Mouse (Mus musculus) megakaryocyte, embryonic 14.5 days (primary cell): Measurements from ENCODE around the gene Zfp719. TPM values are rescaled to one million over a fixed set of nuclear protein-coding genes. Genes with fewer than 3 reads are reported as not detected.

Source experiments
- H3K27me3 ChIP-seq: replicated peaks from 2 replicates; pipeline ENCODE3; 2012; ENCODE audit warnings: inconsistent platforms
- H3K36me3 ChIP-seq: replicated peaks from 2 replicates; pipeline ENCODE3; 2012; ENCODE audit warnings: low read length, inconsistent platforms, mixed read lengths
- H3K4me1 ChIP-seq: 2 replicates; pipeline ENCODE4 v1.6.1; 2012; ENCODE audit warnings: inconsistent platforms
- H3K4me3 ChIP-seq: replicated peaks from 2 replicates; pipeline ENCODE3; 2012; ENCODE audit warnings: moderate library complexity, mild to moderate bottlenecking, inconsistent platforms
- H3K9me3 ChIP-seq: 2 replicates; pipeline ENCODE4 v1.6.1; 2012; ENCODE audit warnings: inconsistent platforms
- FLI1 ChIP-seq: IDR thresholded peaks from 2 replicates; pipeline ENCODE4 v1.6.1; 2012; ENCODE audit warnings: low read length, inconsistent platforms, mixed read lengths
- GATA1 ChIP-seq: IDR thresholded peaks from 3 replicates; pipeline ENCODE4 v1.6.1; 2012; ENCODE audit warnings: mixed read lengths, low read length, inconsistent platforms, borderline replicate concordance
- polyA plus RNA-seq: library from polyadenylated mRNA; stranded (reverse); fragments of >175 nt; gene quantifications from 2 replicates; pipeline ENCODE4 v1.2.3, GENCODE M21; 2012; ENCODE audit warnings: low replicate concordance; ENCODE audit not compliant: insufficient read depth

Gene Zfp719
- polyA plus RNA-seq, 1 experiment, result 0.62 TPM

GRCm38 (mm10) chr7:43554550-43554949 lies 24.9 kb upstream of the Zfp719 start:
- peaks cover 33% of the 10 kb centered on the region for H3K4me1 ChIP-seq
- no peaks in the 10 kb centered on the region for H3K36me3 ChIP-seq
- no peaks in the 10 kb centered on the region for H3K9me3 ChIP-seq
- TF ChIP-seq FLI1 (no peak), GATA1 (no peak)
- peaks cover 13% of the 10 kb centered on the region for H3K27me3 ChIP-seq
- H3K4me3 ChIP-seq, result peak overlapping the region; percentile 3

GRCm38 (mm10) chr7:43555351-43555750 lies 24.1 kb upstream of the Zfp719 start:
- no peak overlapping the region for H3K4me3 ChIP-seq
- H3K36me3 ChIP-seq, result no peaks in the 10 kb centered on the region
- peaks cover 17% of the 10 kb centered on the region for H3K27me3 ChIP-seq
- H3K4me1 ChIP-seq, result peaks cover 33% of the 10 kb centered on the region
- no peaks in the 10 kb centered on the region for H3K9me3 ChIP-seq
- TF ChIP-seq FLI1 (no peak), GATA1 (no peak)

GRCm38 (mm10) chr7:43556901-43557300 lies 22.5 kb upstream of the Zfp719 start:
- Histone ChIP-seq H3K27me3 (peaks cover 26% of the 10 kb centered on the region), H3K4me1 (peaks cover 35% of the 10 kb centered on the region), H3K9me3 (no peaks in the 10 kb centered on the region), H3K36me3 (no peaks in the 10 kb centered on the region), H3K4me3 (no peak overlapping the region)
- TF ChIP-seq FLI1 (no peak), GATA1 (no peak)

GRCm38 (mm10) chr7:43562006-43562633 lies 17.3 kb upstream of the Zfp719 start, which contains the start of gene Zfp658:
Zfp658 (plus strand) TSS chr7:43562256.
- H3K4me1 ChIP-seq, result peaks cover 27% of the 10 kb centered on the region
- H3K4me3 ChIP-seq, result peak within 1 kb of the TSS; percentile 91
- no peaks in the 10 kb centered on the region for H3K9me3 ChIP-seq
- no peak for TF ChIP-seq FLI1
- TF ChIP-seq GATA1, result no peak
- H3K27me3 ChIP-seq, result peaks cover 58% of the 10 kb centered on the region
- H3K36me3 ChIP-seq, result no peaks in the 10 kb centered on the region

- peaks cover 58% of the 10 kb centered on the region for H3K27me3 ChIP-seq
- H3K36me3 ChIP-seq, result no peaks in the 10 kb centered on the region
- peaks cover 22% of the 10 kb centered on the region for H3K4me1 ChIP-seq
- H3K9me3 ChIP-seq, result no peaks in the 10 kb centered on the region
- peak overlapping the region; percentile 91 for H3K4me3 ChIP-seq
- TF ChIP-seq FLI1 (no peak), GATA1 (no peak)
Measured at GRCm38 (mm10) chr7:43562651-43563070, 16.7 kb upstream of the Zfp719 start.

- H3K36me3 ChIP-seq, result no peaks in the 10 kb centered on the region
- H3K9me3 ChIP-seq, result no peaks in the 10 kb centered on the region
- no peak for TF ChIP-seq FLI1
- TF ChIP-seq GATA1, result no peak
- peak overlapping the region; percentile 47 for H3K4me3 ChIP-seq
- H3K4me1 ChIP-seq, result peaks cover 22% of the 10 kb centered on the region
- H3K27me3 ChIP-seq, result peaks cover 60% of the 10 kb centered on the region
Measured at GRCm38 (mm10) chr7:43563300-43563699, 16.1 kb upstream of the Zfp719 start.

- H3K9me3 ChIP-seq, result peaks cover 27% of the 10 kb centered on the region
- H3K4me3 ChIP-seq, result no peak overlapping the region
- no peak for TF ChIP-seq FLI1
- no peak for TF ChIP-seq GATA1
- no peaks in the 10 kb centered on the region for H3K36me3 ChIP-seq
- H3K4me1 ChIP-seq, result no peaks in the 10 kb centered on the region
- H3K27me3 ChIP-seq, result peaks cover 21% of the 10 kb centered on the region
Measured at GRCm38 (mm10) chr7:43571216-43571615, 8.2 kb upstream of the Zfp719 start.

GRCm38 (mm10) chr7:43580526-43580925 lies 1.1 kb downstream of the Zfp719 start:
- H3K4me3 ChIP-seq, result peak overlapping the region; percentile 98
- H3K4me1 ChIP-seq, result peaks cover 29% of the 10 kb centered on the region
- H3K36me3 ChIP-seq, result peaks cover 28% of the 10 kb centered on the region
- H3K9me3 ChIP-seq, result no peaks in the 10 kb centered on the region
- TF ChIP-seq GATA1 (no peak), FLI1 (no peak)
- H3K27me3 ChIP-seq, result no peaks in the 10 kb centered on the region

GRCm38 (mm10) chr7:43584790-43585189 lies 5.4 kb downstream of the Zfp719 start:
- no peak for TF ChIP-seq FLI1
- TF ChIP-seq GATA1, result no peak
- no peak overlapping the region for H3K4me3 ChIP-seq
- H3K36me3 ChIP-seq, result peaks cover 71% of the 10 kb centered on the region
- no peaks in the 10 kb centered on the region for H3K27me3 ChIP-seq
- H3K4me1 ChIP-seq, result peaks cover 26% of the 10 kb centered on the region
- no peaks in the 10 kb centered on the region for H3K9me3 ChIP-seq

GRCm38 (mm10) chr7:43601884-43602283 lies 22.5 kb downstream of the Zfp719 start:
- peaks cover 3% of the 10 kb centered on the region; the same call in 1 of the 2 replicates for H3K9me3 ChIP-seq
- no peak for TF ChIP-seq GATA1
- TF ChIP-seq FLI1, result no peak
- H3K4me3 ChIP-seq, result no peak overlapping the region
- H3K27me3 ChIP-seq, result peaks cover 17% of the 10 kb centered on the region
- H3K36me3 ChIP-seq, result no peaks in the 10 kb centered on the region
- peaks cover 9% of the 10 kb centered on the region for H3K4me1 ChIP-seq
